Mouse (Mus musculus): ENCODE results near the gene Lysmd4. TPM values are rescaled to one million over a fixed set of nuclear protein-coding genes. Genes with fewer than 3 reads are reported as not detected.
A peak's percentile ranks its signal among the peaks of the same experiment; 100 is the strongest.

The Lysmd4 gene
- polyA plus RNA-seq, 1 experiment from 2014 or later: 8.5 TPM

DNA sequence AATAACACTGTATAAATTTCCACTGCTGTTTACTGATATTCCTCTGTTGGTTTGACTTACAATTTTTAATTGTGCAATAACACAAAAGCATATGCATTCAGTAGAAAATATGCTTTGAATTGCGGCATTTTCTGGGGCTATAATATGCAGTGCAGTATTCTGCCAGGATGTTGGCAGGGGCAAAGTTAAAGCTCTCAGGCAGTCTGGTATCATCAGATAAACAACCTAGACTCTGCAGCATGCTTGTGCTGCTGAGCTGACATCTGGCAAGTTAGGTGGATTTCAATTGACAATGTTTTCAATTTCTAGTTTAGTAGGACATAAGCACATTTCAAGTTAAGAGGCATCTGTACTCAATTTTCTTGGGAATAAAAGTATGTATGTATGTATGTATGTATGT lies 69.0 kb downstream of the Lysmd4 start:
- Histone ChIP-seq H3K9me3 (ENCODE audit: control insufficient read depth, low read length) (no peaks in the 10 kb centered on the region), H3K4me2 (replicated peaks; ENCODE audit: low read depth) (no peak overlapping the region), H3K9ac (ENCODE audit: low read length) (no peak overlapping the region), H3K27me3 (ENCODE audit: control insufficient read depth, insufficient read depth, low read length) (no peaks in the 10 kb centered on the region), H3K4me3 (ENCODE audit: low read depth, low read length) (no peak overlapping the region), H3K27ac (replicated peaks) (no peak overlapping the region), H3K4me1 (replicated peaks; ENCODE audit: control insufficient read depth, insufficient read depth) (no peaks in the 10 kb centered on the region), H3K36me3 (ENCODE audit: control insufficient read depth, insufficient read depth, low read length) (no peaks in the 10 kb centered on the region)
- no peak for TF ChIP-seq CTCF (IDR thresholded peaks at IDR 0.05; ENCODE audit: low read depth)
- TF ChIP-seq EP300 (optimal IDR thresholded peaks at IDR 0.05): no peak
- no peak for DNase-seq (ENCODE audit: low spot score)
- no peak for ATAC-seq (ENCODE audit: low FRiP score, low TSS enrichment)
- 79% methylated on average over 1 of the region's 1 CpGs for WGBS

DNA sequence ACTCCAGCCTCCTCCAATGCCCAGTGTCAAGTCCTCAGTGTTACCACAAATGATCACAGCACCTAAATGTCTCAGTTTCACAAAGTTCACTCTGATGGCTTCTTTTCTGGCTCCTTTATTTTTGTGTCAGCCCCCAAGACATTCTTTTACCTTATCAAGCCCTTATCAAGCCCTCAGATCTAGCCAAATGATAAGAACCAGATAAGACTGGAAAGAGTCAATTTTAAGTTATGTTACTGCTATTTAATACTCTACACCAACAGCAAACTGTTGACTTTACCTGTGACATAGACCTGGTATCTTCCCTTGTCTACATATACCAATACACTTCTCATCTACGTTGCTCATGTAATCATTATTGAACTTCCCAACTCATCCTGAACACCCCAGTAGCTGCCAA lies 74.1 kb downstream of the Lysmd4 start:
- 59% methylated on average over 1 of the region's 1 CpGs for WGBS
- H3K4me1 ChIP-seq (replicated peaks; ENCODE audit: control insufficient read depth, insufficient read depth): no peaks in the 10 kb centered on the region
- no peak overlapping the region for H3K4me2 ChIP-seq (replicated peaks; ENCODE audit: low read depth)
- ATAC-seq (ENCODE audit: low FRiP score, low TSS enrichment): no peak
- H3K36me3 ChIP-seq (ENCODE audit: control insufficient read depth, insufficient read depth, low read length): no peaks in the 10 kb centered on the region
- H3K4me3 ChIP-seq (ENCODE audit: low read depth, low read length): no peak overlapping the region
- no peak for DNase-seq (ENCODE audit: low spot score)
- H3K9ac ChIP-seq (ENCODE audit: low read length): no peak overlapping the region
- H3K27me3 ChIP-seq (ENCODE audit: control insufficient read depth, insufficient read depth, low read length): no peaks in the 10 kb centered on the region
- H3K9me3 ChIP-seq (ENCODE audit: control insufficient read depth, low read length): no peaks in the 10 kb centered on the region
- TF ChIP-seq CTCF (IDR thresholded peaks at IDR 0.05; ENCODE audit: low read depth) (no peak), EP300 (optimal IDR thresholded peaks at IDR 0.05) (no peak)
- no peak overlapping the region for H3K27ac ChIP-seq (replicated peaks)

DNA sequence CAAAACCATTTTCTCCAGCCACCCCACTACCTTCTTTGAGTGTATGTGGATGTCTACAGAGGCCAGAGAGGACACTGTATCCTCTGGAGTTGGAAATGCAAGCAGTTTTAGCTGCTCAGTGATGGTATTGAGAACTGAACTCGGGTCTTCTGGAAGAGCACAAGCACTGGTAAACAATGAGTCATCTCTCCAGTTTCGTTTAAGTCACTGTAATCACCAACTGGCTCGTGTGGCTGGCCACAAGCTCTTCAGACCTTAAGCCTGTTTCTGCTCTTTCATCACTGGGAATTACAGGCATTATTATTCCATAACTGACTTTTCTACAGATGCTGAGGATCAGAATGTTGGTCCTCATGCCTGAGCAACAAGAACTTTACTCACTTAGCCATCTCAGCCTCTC lies 82.6 kb downstream of the Lysmd4 start:
- Histone ChIP-seq H3K9me3 (ENCODE audit: control insufficient read depth, low read length) (no peaks in the 10 kb centered on the region), H3K27ac (replicated peaks) (no peak overlapping the region), H3K27me3 (ENCODE audit: control insufficient read depth, insufficient read depth, low read length) (no peaks in the 10 kb centered on the region), H3K4me3 (ENCODE audit: low read depth, low read length) (no peak overlapping the region), H3K9ac (ENCODE audit: low read length) (no peak overlapping the region), H3K4me1 (replicated peaks; ENCODE audit: control insufficient read depth, insufficient read depth) (no peaks in the 10 kb centered on the region), H3K4me2 (replicated peaks; ENCODE audit: low read depth) (no peak overlapping the region), H3K36me3 (ENCODE audit: control insufficient read depth, insufficient read depth, low read length) (no peaks in the 10 kb centered on the region)
- ATAC-seq (ENCODE audit: low FRiP score, low TSS enrichment) (no peak), DNase-seq (ENCODE audit: low spot score) (no peak)
- TF ChIP-seq EP300 (optimal IDR thresholded peaks at IDR 0.05): no peak
- no peak for TF ChIP-seq CTCF (IDR thresholded peaks at IDR 0.05; ENCODE audit: low read depth)
- WGBS: 34% methylated on average over 3 of the region's 3 CpGs

DNA sequence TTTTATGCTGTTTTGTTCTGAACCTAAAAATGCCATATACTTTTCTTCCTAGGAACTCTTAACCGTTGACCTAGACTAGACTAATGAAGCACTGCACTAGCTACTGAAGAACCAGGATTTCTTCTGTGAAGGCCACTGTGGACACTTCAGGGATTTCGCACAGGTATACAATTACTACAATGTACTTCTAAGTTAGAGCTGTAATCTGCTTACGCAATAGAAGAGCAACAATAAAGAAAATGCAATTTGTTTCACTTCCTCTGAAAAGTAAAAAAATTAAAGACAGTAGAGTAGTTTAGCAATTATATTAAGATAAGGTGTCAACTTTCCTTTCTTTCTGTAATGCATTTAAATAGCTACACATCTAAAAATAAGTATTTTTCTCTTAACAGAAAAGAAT lies 84.7 kb downstream of the Lysmd4 start:
- 89% methylated on average over 3 of the region's 3 CpGs for WGBS
- DNase-seq (ENCODE audit: low spot score): no peak
- Histone ChIP-seq H3K4me2 (replicated peaks; ENCODE audit: low read depth) (no peak overlapping the region), H3K9me3 (ENCODE audit: control insufficient read depth, low read length) (no peaks in the 10 kb centered on the region), H3K27ac (replicated peaks) (no peak overlapping the region), H3K4me3 (ENCODE audit: low read depth, low read length) (no peak overlapping the region), H3K27me3 (ENCODE audit: control insufficient read depth, insufficient read depth, low read length) (no peaks in the 10 kb centered on the region), H3K4me1 (replicated peaks; ENCODE audit: control insufficient read depth, insufficient read depth) (no peaks in the 10 kb centered on the region), H3K36me3 (ENCODE audit: control insufficient read depth, insufficient read depth, low read length) (no peaks in the 10 kb centered on the region), H3K9ac (ENCODE audit: low read length) (no peak overlapping the region)
- TF ChIP-seq EP300 (optimal IDR thresholded peaks at IDR 0.05): no peak
- TF ChIP-seq CTCF (IDR thresholded peaks at IDR 0.05; ENCODE audit: low read depth): no peak
- no peak for ATAC-seq (ENCODE audit: low FRiP score, low TSS enrichment)

DNA sequence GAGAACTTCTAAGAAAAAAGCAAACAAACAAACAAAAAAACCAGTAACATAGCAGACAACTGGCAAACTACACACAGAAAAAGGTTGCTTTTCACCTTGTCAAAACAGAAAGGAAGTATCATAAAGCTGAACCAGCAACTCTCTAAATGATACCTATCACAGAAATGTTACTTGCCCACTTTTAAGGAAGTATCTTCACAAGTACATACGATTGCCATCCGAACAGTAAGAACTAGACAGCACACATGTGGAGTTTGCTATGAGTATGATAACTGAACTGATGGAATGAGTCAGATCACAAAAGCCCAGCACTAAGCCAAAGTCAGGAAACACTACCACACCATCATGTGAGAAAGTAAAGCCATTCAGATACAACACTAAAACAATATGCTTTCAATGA lies 85.8 kb downstream of the Lysmd4 start:
- no peak for DNase-seq (ENCODE audit: low spot score)
- no peak for TF ChIP-seq CTCF (IDR thresholded peaks at IDR 0.05; ENCODE audit: low read depth)
- no peak for TF ChIP-seq EP300 (optimal IDR thresholded peaks at IDR 0.05)
- WGBS: 86% methylated on average over 2 of the region's 2 CpGs
- H3K9ac ChIP-seq (ENCODE audit: low read length): no peak overlapping the region
- H3K27ac ChIP-seq (replicated peaks): no peak overlapping the region
- H3K9me3 ChIP-seq (ENCODE audit: control insufficient read depth, low read length): no peaks in the 10 kb centered on the region
- no peak overlapping the region for H3K4me3 ChIP-seq (ENCODE audit: low read depth, low read length)
- no peak overlapping the region for H3K4me2 ChIP-seq (replicated peaks; ENCODE audit: low read depth)
- H3K36me3 ChIP-seq (ENCODE audit: control insufficient read depth, insufficient read depth, low read length): no peaks in the 10 kb centered on the region
- no peaks in the 10 kb centered on the region for H3K27me3 ChIP-seq (ENCODE audit: control insufficient read depth, insufficient read depth, low read length)
- ATAC-seq (ENCODE audit: low FRiP score, low TSS enrichment): no peak
- no peaks in the 10 kb centered on the region for H3K4me1 ChIP-seq (replicated peaks; ENCODE audit: control insufficient read depth, insufficient read depth)

DNA sequence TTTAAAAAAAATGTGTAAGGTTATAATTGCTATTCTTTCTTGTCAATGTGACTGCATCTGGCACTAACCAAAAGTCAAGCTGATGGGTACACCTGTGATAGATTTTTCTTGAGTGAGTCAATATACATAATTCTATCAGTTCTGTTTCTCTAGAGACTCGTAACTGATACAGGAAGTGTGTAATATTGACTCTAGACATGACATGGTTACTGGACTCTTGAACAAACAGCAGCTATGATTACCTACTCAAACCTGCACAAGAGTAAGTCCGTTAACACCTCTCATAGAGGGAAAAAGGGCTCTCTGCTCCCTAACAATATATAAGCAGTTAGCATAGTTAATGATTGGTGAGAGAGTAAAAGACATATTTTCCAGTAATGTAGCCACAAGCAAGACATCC lies 87.8 kb downstream of the Lysmd4 start:
- Histone ChIP-seq H3K27ac (replicated peaks) (no peak overlapping the region), H3K9me3 (ENCODE audit: control insufficient read depth, low read length) (no peaks in the 10 kb centered on the region), H3K4me1 (replicated peaks; ENCODE audit: control insufficient read depth, insufficient read depth) (no peaks in the 10 kb centered on the region), H3K9ac (ENCODE audit: low read length) (no peak overlapping the region), H3K27me3 (ENCODE audit: control insufficient read depth, insufficient read depth, low read length) (no peaks in the 10 kb centered on the region), H3K4me3 (ENCODE audit: low read depth, low read length) (no peak overlapping the region), H3K4me2 (replicated peaks; ENCODE audit: low read depth) (no peak overlapping the region), H3K36me3 (ENCODE audit: control insufficient read depth, insufficient read depth, low read length) (no peaks in the 10 kb centered on the region)
- ATAC-seq (ENCODE audit: low FRiP score, low TSS enrichment) (peak; percentile 84), DNase-seq (ENCODE audit: low spot score) (no peak)
- WGBS: 64% methylated on average over 2 of the region's 2 CpGs
- TF ChIP-seq EP300 (optimal IDR thresholded peaks at IDR 0.05): no peak
- no peak for TF ChIP-seq CTCF (IDR thresholded peaks at IDR 0.05; ENCODE audit: low read depth)

Measured in stomach, postnatal 0 days (tissue).